Mouse (Mus musculus) midbrain, embryonic 14.5 days (tissue): ENCODE data around the gene Aldh3b2. TPM values are rescaled to one million over a fixed set of nuclear protein-coding genes. Genes with fewer than 3 reads are reported as not detected.

Experiments
- ATAC-seq: fragments of 200-750 bp; cut with Nextera tagmentation; 2 replicates; pipeline ENCODE4 v1.8.0; 2017; ENCODE audit warnings: moderate number of reproducible peaks, moderate library complexity; ENCODE audit not compliant: low FRiP score, low TSS enrichment
- DNase-seq: peaks from one replicate; pipeline ENCODE4 v3.0.0-alpha.2; 2015
- H3K27ac ChIP-seq: fragments of 300-500 bp; sonication (generic); replicated peaks from 2 replicates; pipeline ENCODE4 v1.5.1; 2014; ENCODE audit warnings: mild to moderate bottlenecking, low read depth, low read length, moderate library complexity
- H3K27me3 ChIP-seq: fragments of 300-500 bp; sonication (generic); 2 replicates; pipeline ENCODE4 v1.6.1; 2014; ENCODE audit warnings: low read length, control low read depth, mixed read lengths; ENCODE audit not compliant: control insufficient read depth, insufficient read depth
- H3K36me3 ChIP-seq: fragments of 300-500 bp; sonication (generic); 2 replicates; pipeline ENCODE4 v1.6.1; 2014; ENCODE audit warnings: low read length, control low read depth; ENCODE audit not compliant: control insufficient read depth, insufficient read depth
- H3K4me1 ChIP-seq: fragments of 300-500 bp; sonication (generic); 2 replicates; pipeline ENCODE4 v1.6.1; 2014; ENCODE audit warnings: mild to moderate bottlenecking, antibody characterized with exemption, low read length, control low read depth; ENCODE audit not compliant: control insufficient read depth, insufficient read depth
- H3K4me2 ChIP-seq: fragments of 300-500 bp; sonication (generic); 2 replicates; pipeline ENCODE4 v1.6.1; 2014; ENCODE audit warnings: mild to moderate bottlenecking, low read length, moderate library complexity
- H3K4me3 ChIP-seq: fragments of 300-500 bp; sonication (generic); replicated peaks from 2 replicates; pipeline ENCODE4 v1.5.1; 2014; ENCODE audit warnings: low read depth, low read length
- H3K9ac ChIP-seq: fragments of 300-500 bp; sonication (generic); replicated peaks from 2 replicates; pipeline ENCODE4 v1.6.1; 2014; ENCODE audit warnings: mild to moderate bottlenecking, low read length, moderate library complexity
- H3K9me3 ChIP-seq: fragments of 300-500 bp; sonication (generic); 2 replicates; pipeline ENCODE4 v1.6.1; 2016; ENCODE audit warnings: low read length, control low read depth, mixed read lengths; ENCODE audit not compliant: control insufficient read depth
- WGBS: fragments of 180-500 bp; shearing (Covaris S2); extraction: QIAGEN DNeasy Blood & Tissue Kit; methylation state at CpG from one replicate; pipeline ENCODE4 v1.1.7; 2014; 5-methylcytosine and 5-hydroxymethylcytosine counted together
- polyA plus RNA-seq: library from polyadenylated mRNA; unstranded; fragments of >200 nt; fragmentation: Nextera tagmentation; extraction: Ambion mirVana; gene quantifications from 2 replicates; pipeline ENCODE4 v1.2.1, GENCODE M21; 2014

Gene Aldh3b2
- 0.16 and 0.32 TPM in 2 replicates for polyA plus RNA-seq

- Histone ChIP-seq H3K4me2 (no peak within 1 kb of the TSS), H3K36me3 (no peaks in the 10 kb centered on the region), H3K9ac (no peak within 1 kb of the TSS), H3K27me3 (no peaks in the 10 kb centered on the region), H3K4me1 (no peaks in the 10 kb centered on the region), H3K4me3 (no peak within 1 kb of the TSS), H3K9me3 (no peaks in the 10 kb centered on the region), H3K27ac (no peak within 1 kb of the TSS)
- DNase-seq = no peak
- no peak for ATAC-seq
- WGBS = 59% methylated on average over 9 of the region's 9 CpGs
Measured at GRCm38 (mm10) chr19:3972229-3972628, at the start of gene Aldh3b2. TSS of gene Aldh3b2 (plus strand) at chr19:3972328.

GRCm38 (mm10) chr19:3922661-3923371, 49.3 kb upstream of the Aldh3b2 start:
- Histone ChIP-seq H3K9ac (no peak overlapping the region), H3K27me3 (no peaks in the 10 kb centered on the region), H3K4me1 (no peaks in the 10 kb centered on the region), H3K9me3 (no peaks in the 10 kb centered on the region), H3K4me2 (no peak overlapping the region), H3K36me3 (no peaks in the 10 kb centered on the region), H3K4me3 (no peak overlapping the region), H3K27ac (no peak overlapping the region)
- ATAC-seq = no peak
- 59% methylated on average over 10 of the region's 10 CpGs for WGBS
- no peak for DNase-seq

GRCm38 (mm10) chr19:3923586-3923985, 48.5 kb upstream of the Aldh3b2 start:
- Histone ChIP-seq H3K27ac (no peak overlapping the region), H3K36me3 (no peaks in the 10 kb centered on the region), H3K9ac (no peak overlapping the region), H3K4me1 (no peaks in the 10 kb centered on the region), H3K9me3 (no peaks in the 10 kb centered on the region), H3K27me3 (no peaks in the 10 kb centered on the region), H3K4me3 (no peak overlapping the region), H3K4me2 (no peak overlapping the region)
- 56% methylated on average over 13 of the region's 13 CpGs for WGBS
- DNase-seq = no peak
- ATAC-seq = no peak

GRCm38 (mm10) chr19:3924190-3924589, 47.9 kb upstream of the Aldh3b2 start:
- no peak for ATAC-seq
- 79% methylated on average over 8 of the region's 8 CpGs for WGBS

GRCm38 (mm10) chr19:3924868-3925267, 47.3 kb upstream of the Aldh3b2 start:
- ATAC-seq = no peak
- Histone ChIP-seq H3K27ac (no peak overlapping the region), H3K4me3 (no peak overlapping the region), H3K36me3 (no peaks in the 10 kb centered on the region), H3K9ac (no peak overlapping the region), H3K27me3 (no peaks in the 10 kb centered on the region), H3K9me3 (no peaks in the 10 kb centered on the region), H3K4me1 (no peaks in the 10 kb centered on the region), H3K4me2 (no peak overlapping the region)
- 92% methylated on average over 7 of the region's 7 CpGs for WGBS
- DNase-seq = no peak

More at GRCm38 (mm10) chr19:3924190-3924589, 47.9 kb upstream of the Aldh3b2 start:
- Histone ChIP-seq H3K4me1 (no peaks in the 10 kb centered on the region), H3K4me3 (no peak overlapping the region), H3K27ac (no peak overlapping the region), H3K4me2 (no peak overlapping the region), H3K9ac (no peak overlapping the region), H3K36me3 (no peaks in the 10 kb centered on the region), H3K27me3 (no peaks in the 10 kb centered on the region), H3K9me3 (no peaks in the 10 kb centered on the region)
- no peak for DNase-seq

- Histone ChIP-seq H3K27me3 (no peaks in the 10 kb centered on the region), H3K27ac (no peak overlapping the region), H3K36me3 (no peaks in the 10 kb centered on the region), H3K9ac (no peak overlapping the region), H3K9me3 (no peaks in the 10 kb centered on the region), H3K4me3 (no peak overlapping the region), H3K4me2 (no peak overlapping the region), H3K4me1 (no peaks in the 10 kb centered on the region)
- 69% methylated on average over 6 of the region's 6 CpGs for WGBS
- ATAC-seq = no peak
- no peak for DNase-seq
Measured at GRCm38 (mm10) chr19:3925859-3926258, 46.3 kb upstream of the Aldh3b2 start.

GRCm38 (mm10) chr19:3926279-3926678, 45.8 kb upstream of the Aldh3b2 start:
- Histone ChIP-seq H3K27me3 (no peaks in the 10 kb centered on the region), H3K36me3 (no peaks in the 10 kb centered on the region), H3K9me3 (no peaks in the 10 kb centered on the region), H3K9ac (no peak overlapping the region), H3K4me1 (no peaks in the 10 kb centered on the region), H3K4me3 (no peak overlapping the region), H3K27ac (no peak overlapping the region), H3K4me2 (no peak overlapping the region)
- no peak for ATAC-seq
- WGBS = 83% methylated on average over 3 of the region's 3 CpGs
- no peak for DNase-seq

GRCm38 (mm10) chr19:3926685-3927084, 45.4 kb upstream of the Aldh3b2 start:
- no peak overlapping the region for H3K4me3 ChIP-seq
- no peak for ATAC-seq
- H3K4me1 ChIP-seq = no peaks in the 10 kb centered on the region
- no peaks in the 10 kb centered on the region for H3K36me3 ChIP-seq
- no peaks in the 10 kb centered on the region for H3K9me3 ChIP-seq
- no peak overlapping the region for H3K9ac ChIP-seq
- 57% methylated on average over 6 of the region's 6 CpGs for WGBS
- no peak overlapping the region for H3K4me2 ChIP-seq
- DNase-seq = no peak
- no peak overlapping the region for H3K27ac ChIP-seq
- H3K27me3 ChIP-seq = no peaks in the 10 kb centered on the region

GRCm38 (mm10) chr19:3927989-3928388, 44.1 kb upstream of the Aldh3b2 start:
- no peak overlapping the region for H3K27ac ChIP-seq
- H3K4me1 ChIP-seq = no peaks in the 10 kb centered on the region
- no peaks in the 10 kb centered on the region for H3K36me3 ChIP-seq
- H3K4me3 ChIP-seq = no peak overlapping the region
- WGBS = 80% methylated on average over 4 of the region's 4 CpGs
- DNase-seq = no peak
- H3K4me2 ChIP-seq = no peak overlapping the region
- no peak for ATAC-seq
- no peak overlapping the region for H3K9ac ChIP-seq
- H3K9me3 ChIP-seq = no peaks in the 10 kb centered on the region
- no peaks in the 10 kb centered on the region for H3K27me3 ChIP-seq
